ENCODE assay signal across 17 mouse cellular contexts in the genomic region with DNA sequence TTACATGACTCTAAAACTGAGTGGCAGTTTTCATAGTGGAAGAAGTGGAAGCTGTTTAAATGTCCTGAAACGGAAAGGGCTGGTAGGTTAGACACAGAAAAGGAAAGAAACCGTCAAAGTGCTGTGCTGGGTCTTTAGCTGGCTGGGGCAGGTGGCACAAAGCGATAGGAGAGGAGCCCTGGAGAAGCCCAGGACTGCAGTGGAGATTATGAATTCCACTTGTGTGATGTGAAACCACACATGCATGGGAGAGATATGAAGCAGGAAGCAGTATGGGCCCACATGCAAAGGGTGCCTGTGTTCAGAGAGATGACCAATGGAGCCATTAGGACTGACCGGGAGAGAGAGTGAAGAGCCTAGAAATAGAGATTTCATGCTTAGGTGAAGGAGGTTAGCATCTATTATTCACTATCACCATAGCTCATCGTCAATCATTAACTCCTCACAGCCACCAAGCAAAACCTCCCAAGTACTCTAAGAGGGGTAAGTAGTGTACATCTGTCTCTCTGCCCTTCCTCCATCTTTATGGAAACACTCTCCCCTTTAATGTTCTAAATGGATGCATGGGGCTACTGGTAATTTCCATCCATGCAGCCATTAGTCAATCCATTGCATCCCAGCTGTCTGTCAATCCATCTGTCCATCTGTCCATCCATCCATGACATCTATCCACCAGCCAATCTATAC. TPM values are rescaled to one million over a fixed set of nuclear protein-coding genes. Genes with fewer than 3 reads are reported as not detected.
DNase-seq lines count a peak whose midpoint lies in the region; ATAC-seq lines count a peak whose summit lies in the region.
"Had no signal": no experiment of that assay in that cellular context is flagged by ENCODE, and none has a peak within 500 bp of the region (broad histone marks: within the 10 kb centered on the region; RNA-seq: fewer than 3 reads in every experiment).

No protein-coding gene starts in this region.

- no peaks in the 10 kb centered on the region for H3K9me3 ChIP-seq in megakaryocyte, embryonic 14.5 days
- no peaks in the 10 kb centered on the region for H3K9me3 ChIP-seq in liver, embryonic 12.5 days (replicated peaks)
- H3K9me3 ChIP-seq in limb, embryonic 10.5 days (replicated peaks) = no peaks in the 10 kb centered on the region
- H3K9me3 ChIP-seq: embryonic facial prominence, embryonic 13.5 days; forebrain, embryonic 13.5 days had no signal

- DNase-seq in c-Kit-positive CD71-positive TER-119-positive erythroid progenitor cells, embryonic 14.5 days (ENCODE audit: low spot score) = peak; percentile 93
- peak; percentile 78 to 81 for DNase-seq in spleen, postnatal 4 days (ENCODE audit: low spot score in 2 of 2)
- DNase-seq in limb, embryonic 10.5 days (ENCODE audit: low spot score) = no peak
- no peak for DNase-seq in cerebellum, postnatal 25 days
- DNase-seq in cerebellum, adult 11 months = no peak
- DNase-seq: cerebellum, postnatal 36 days; heart, postnatal 36 days; kidney, postnatal 14 days; midbrain, embryonic 14.5 days; right cerebral cortex, postnatal 25 days; thymus, adult 2 months had no signal

- WGBS in liver, embryonic 12.5 days (ENCODE audit: insufficient replicate concordance) = 27% methylated on average over 5 of the region's 5 CpGs
- WGBS in limb, embryonic 10.5 days = 89% methylated on average over 5 of the region's 5 CpGs

- no peaks in the 10 kb centered on the region for H3K36me3 ChIP-seq in megakaryocyte, embryonic 14.5 days (replicated peaks; ENCODE audit: low read length)
- no peaks in the 10 kb centered on the region for H3K36me3 ChIP-seq in liver, embryonic 12.5 days
- no peaks in the 10 kb centered on the region for H3K36me3 ChIP-seq in limb, embryonic 10.5 days
- H3K36me3 ChIP-seq: embryonic facial prominence, embryonic 13.5 days had no signal

- peak overlapping the region; percentile 71 for H3K9ac ChIP-seq in liver, embryonic 12.5 days
- H3K9ac ChIP-seq: embryonic facial prominence, embryonic 13.5 days; forebrain, embryonic 13.5 days had no signal

- peak overlapping the region; percentile 98 for H3K27ac ChIP-seq in liver, embryonic 12.5 days
- no peak overlapping the region for H3K27ac ChIP-seq in limb, embryonic 10.5 days
- H3K27ac ChIP-seq: embryonic facial prominence, embryonic 13.5 days; forebrain, embryonic 13.5 days; heart, adult 2 months had no signal

- peak overlapping the region; percentile 54 for H3K4me3 ChIP-seq in megakaryocyte, embryonic 14.5 days (replicated peaks)
- H3K4me3 ChIP-seq in liver, embryonic 12.5 days = peak overlapping the region; percentile 33
- no peak overlapping the region for H3K4me3 ChIP-seq in limb, embryonic 10.5 days
- H3K4me3 ChIP-seq: embryonic facial prominence, embryonic 13.5 days; forebrain, embryonic 13.5 days; heart, adult 2 months had no signal

- ATAC-seq in megakaryocyte, adult 5-6 weeks (ENCODE audit: poor library complexity, severe bottlenecking) = no peak
- ATAC-seq in liver, embryonic 12.5 days = peak; percentile 95

- peaks cover 68% of the 10 kb centered on the region for H3K4me1 ChIP-seq in megakaryocyte, embryonic 14.5 days
- H3K4me1 ChIP-seq in liver, embryonic 12.5 days = peaks cover 86% of the 10 kb centered on the region
- H3K4me1 ChIP-seq in limb, embryonic 10.5 days = peaks cover 13% of the 10 kb centered on the region

- no peaks in the 10 kb centered on the region for H3K27me3 ChIP-seq in megakaryocyte, embryonic 14.5 days (replicated peaks)
- no peaks in the 10 kb centered on the region for H3K27me3 ChIP-seq in liver, embryonic 12.5 days (replicated peaks)
- H3K27me3 ChIP-seq in limb, embryonic 10.5 days (ENCODE audit: low read depth, poor library complexity, severe bottlenecking) = no peaks in the 10 kb centered on the region
- H3K27me3 ChIP-seq: embryonic facial prominence, embryonic 13.5 days; forebrain, embryonic 13.5 days had no signal

- H3K4me2 ChIP-seq in liver, embryonic 12.5 days = peak overlapping the region; percentile 67
- H3K4me2 ChIP-seq: embryonic facial prominence, embryonic 13.5 days; forebrain, embryonic 13.5 days had no signal

RNA-seq across cellular contexts. Expression of a gene that starts 2.3 kb away (rescaled TPM):
- polyA plus RNA-seq in megakaryocyte, embryonic 14.5 days (2012; ENCODE audit: insufficient read depth, low replicate concordance) = 0.07 TPM in 1 of 2 replicates, not detected in the other
- total RNA-seq in megakaryocyte, adult 5-6 weeks (2015) = 12.4 and 15.5 TPM in 2 replicates
- total RNA-seq in megakaryocyte, adult 5-6 weeks (2017) = 13.0 and 16.7 TPM in 2 replicates
- 10.1 and 10.3 TPM in 2 replicates for polyA plus RNA-seq in liver, embryonic 12.5 days (2016; fragmentation: Nextera tagmentation; extraction: Ambion mirVana)
- 0.08 and 0.14 TPM in 2 replicates for polyA plus RNA-seq in limb, embryonic 10.5 days (2016; fragmentation: Nextera tagmentation; extraction: Ambion mirVana)

RNA-seq across cellular contexts. Expression of a gene that starts 49.4 kb away (rescaled TPM):
- polyA plus RNA-seq in megakaryocyte, embryonic 14.5 days (2012; ENCODE audit: insufficient read depth, low replicate concordance) = not detected in 2 replicates
- total RNA-seq in megakaryocyte, adult 5-6 weeks (2015) = 0.11 TPM in 1 of 2 replicates, not detected in the other
- total RNA-seq in megakaryocyte, adult 5-6 weeks (2017) = 0.08 and 0.11 TPM in 2 replicates
- polyA plus RNA-seq in liver, embryonic 12.5 days (2016; fragmentation: Nextera tagmentation; extraction: Ambion mirVana) = 6.2 and 6.7 TPM in 2 replicates
- polyA plus RNA-seq in limb, embryonic 10.5 days (2016; fragmentation: Nextera tagmentation; extraction: Ambion mirVana) = 20.4 and 23.7 TPM in 2 replicates

Comparison
In these comparisons a context has a peak if more than half of its experiments do, and no peak if none do; other contexts are left out.
1. DNase-seq: peak in c-Kit-positive CD71-positive TER-119-positive erythroid progenitor cells, embryonic 14.5 days (single experiment) and spleen, postnatal 4 days (2 of 2); none in limb, embryonic 10.5 days (single experiment), cerebellum, postnatal 25 days (0 of 2) and cerebellum, adult 11 months (single experiment).